Mouse (Mus musculus) brain, embryonic 14.5 days (tissue): ENCODE data around the gene Twsg1.

Source experiments
- CTCF ChIP-seq: fragments of 200-500 bp; IDR thresholded peaks from 2 replicates; pipeline ENCODE4 v1.5.1; 2012; ENCODE audit warnings: inconsistent platforms, mild to moderate bottlenecking, moderate library complexity, borderline replicate concordance; ENCODE audit not compliant: insufficient read depth, insufficient read length; ENCODE audit errors: extremely low read depth
- POLR2A ChIP-seq: fragments of 200-500 bp; IDR thresholded peaks from 2 replicates; pipeline ENCODE4 v1.6.1; 2012; ENCODE audit warnings: mild to moderate bottlenecking, inconsistent platforms, borderline replicate concordance; ENCODE audit not compliant: poor library complexity, insufficient read depth, insufficient read length, severe bottlenecking; ENCODE audit errors: extremely low read depth

DNA sequence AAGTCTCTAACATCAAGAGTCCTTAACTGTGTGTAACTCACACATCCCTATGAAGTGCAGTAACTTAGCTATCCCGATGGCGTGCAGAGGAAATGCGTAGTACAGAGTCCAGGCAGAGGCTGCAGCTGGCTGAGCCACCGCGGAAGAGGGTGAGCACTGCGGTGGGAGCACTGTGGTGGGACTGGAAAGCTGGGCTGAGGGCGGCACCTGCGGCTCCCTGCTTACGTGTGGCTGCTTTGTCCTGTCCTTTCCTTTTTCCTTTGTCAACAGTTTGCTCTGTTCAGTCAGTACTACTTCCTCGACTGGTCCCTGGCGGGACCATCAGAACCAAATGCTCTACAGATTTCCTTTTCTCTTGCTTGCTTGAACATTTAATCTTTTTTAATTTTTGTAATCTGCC lies 16.7 kb upstream of the Twsg1 start:
- TF ChIP-seq POLR2A = no peak
- no peak for TF ChIP-seq CTCF
